Mouse (Mus musculus): ENCODE data around the gene Tmem230. TPM values are rescaled to one million over a fixed set of nuclear protein-coding genes. Genes with fewer than 3 reads are reported as not detected.

The Tmem230 gene
- polyA plus RNA-seq, 1 experiment = 81.9 TPM

DNA sequence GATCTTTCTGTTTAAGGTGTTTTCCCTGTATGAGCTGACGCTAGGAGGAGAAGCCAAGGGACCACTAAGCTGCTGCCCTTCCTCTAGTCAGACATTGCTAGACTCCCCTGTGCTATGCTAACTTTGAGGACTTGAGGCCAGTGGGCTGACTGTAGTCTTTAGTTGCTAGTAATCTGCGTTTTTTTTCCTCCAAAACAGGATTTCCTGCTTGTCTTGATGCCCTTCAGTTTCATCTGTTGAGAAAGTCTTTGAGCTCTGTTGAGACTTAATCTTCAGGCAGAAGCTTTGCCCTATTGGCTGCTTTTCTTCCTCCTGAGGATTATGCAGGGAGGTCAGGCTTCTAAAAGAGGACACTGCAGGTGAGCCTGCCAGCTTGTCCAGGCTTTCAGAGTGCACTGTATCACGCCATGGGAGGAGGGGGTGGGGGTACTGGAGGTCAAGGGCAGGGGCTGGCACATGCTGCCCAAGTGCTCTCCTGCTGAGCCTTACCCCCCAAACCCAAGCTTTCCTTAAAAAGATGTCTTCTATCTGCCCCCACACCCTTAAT, 31.8 kb upstream of the Tmem230 start:
- TF ChIP-seq CTCF (IDR thresholded peaks at IDR 0.05; ENCODE audit: borderline replicate concordance, insufficient read depth, low read depth, low read length) (no peak), POLR2A (IDR thresholded peaks at IDR 0.05; ENCODE audit: borderline replicate concordance, insufficient read depth, low read length) (no peak)
- Histone ChIP-seq H3K27ac (ENCODE audit: insufficient read depth, low read length) (no peak overlapping the region), H3K27me3 (ENCODE audit: control insufficient read depth, insufficient read depth, low read length) (no peaks in the 10 kb centered on the region), H3K4me3 (replicated peaks; ENCODE audit: insufficient read depth, low read depth, low read length) (no peak overlapping the region), H3K4me1 (ENCODE audit: control insufficient read depth, insufficient read depth, low read length) (peaks cover 20% of the 10 kb centered on the region)
- 54% methylated on average over 3 of the region's 3 CpGs for WGBS
- DNase-seq = no peak

DNA sequence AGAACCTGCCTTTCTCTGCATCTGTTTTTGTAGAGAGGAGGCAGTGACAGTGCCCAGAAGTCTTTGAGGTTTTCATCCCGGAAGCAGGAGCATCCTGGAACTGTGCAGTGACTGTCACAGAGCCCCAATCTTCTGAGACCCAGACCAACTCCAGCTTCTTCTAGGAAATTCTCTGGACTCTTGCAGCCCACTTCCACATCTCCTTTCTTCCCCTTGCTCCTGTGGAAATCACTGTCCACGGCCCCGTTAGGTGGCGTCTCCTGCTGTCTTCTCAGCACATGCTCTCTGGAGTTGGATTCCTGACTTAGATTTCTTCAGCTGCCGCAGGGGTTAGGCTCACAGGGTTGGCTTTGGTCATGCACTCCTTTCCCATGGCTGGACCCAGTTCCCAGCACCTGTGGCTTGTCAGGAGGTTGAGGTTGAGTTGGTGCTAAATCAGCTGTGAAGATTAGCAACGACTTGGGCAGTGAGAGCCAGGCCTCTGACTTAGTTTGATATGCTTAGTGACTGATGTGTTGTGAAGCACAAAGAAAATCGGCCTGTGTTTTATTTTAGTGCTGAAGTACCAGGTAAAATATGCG, 30.8 kb upstream of the Tmem230 start:
- Histone ChIP-seq H3K4me1 (ENCODE audit: control insufficient read depth, insufficient read depth, low read length) (peaks cover 20% of the 10 kb centered on the region), H3K27me3 (ENCODE audit: control insufficient read depth, insufficient read depth, low read length) (no peaks in the 10 kb centered on the region), H3K27ac (ENCODE audit: insufficient read depth, low read length) (no peak overlapping the region), H3K4me3 (replicated peaks; ENCODE audit: insufficient read depth, low read depth, low read length) (no peak overlapping the region)
- DNase-seq = no peak
- WGBS = 33% methylated on average over 8 of the region's 8 CpGs
- TF ChIP-seq POLR2A (IDR thresholded peaks at IDR 0.05; ENCODE audit: borderline replicate concordance, insufficient read depth, low read length) (no peak), CTCF (IDR thresholded peaks at IDR 0.05; ENCODE audit: borderline replicate concordance, insufficient read depth, low read depth, low read length) (no peak)

DNA sequence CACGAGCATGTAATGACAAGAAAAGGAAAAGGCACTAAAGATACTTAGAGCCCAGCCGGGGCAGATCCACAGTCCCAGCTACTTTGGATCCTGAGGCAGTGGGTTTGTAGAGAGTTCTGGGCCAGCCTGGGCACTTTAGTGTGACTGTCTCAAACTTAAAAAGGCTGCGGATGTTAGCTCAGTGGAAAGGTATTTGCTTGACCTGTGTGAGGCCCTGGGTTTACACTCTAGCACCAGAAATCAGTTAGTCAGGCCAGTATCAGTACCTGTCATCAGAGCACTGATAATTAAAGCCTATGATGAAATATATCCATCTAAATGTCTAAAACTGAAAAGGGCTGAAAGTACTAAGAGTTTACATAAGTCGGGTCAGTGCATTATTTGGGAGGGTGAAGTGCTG, 28.6 kb upstream of the Tmem230 start:
- DNase-seq = no peak
- Histone ChIP-seq H3K4me3 (replicated peaks; ENCODE audit: insufficient read depth, low read depth, low read length) (no peak overlapping the region), H3K4me1 (ENCODE audit: control insufficient read depth, insufficient read depth, low read length) (peaks cover 23% of the 10 kb centered on the region), H3K27ac (ENCODE audit: insufficient read depth, low read length) (no peak overlapping the region), H3K27me3 (ENCODE audit: control insufficient read depth, insufficient read depth, low read length) (no peaks in the 10 kb centered on the region)
- TF ChIP-seq CTCF (IDR thresholded peaks at IDR 0.05; ENCODE audit: borderline replicate concordance, insufficient read depth, low read depth, low read length) = no peak
- TF ChIP-seq POLR2A (IDR thresholded peaks at IDR 0.05; ENCODE audit: borderline replicate concordance, insufficient read depth, low read length) = no peak
- WGBS = 81% methylated on average over 4 of the region's 4 CpGs

DNA sequence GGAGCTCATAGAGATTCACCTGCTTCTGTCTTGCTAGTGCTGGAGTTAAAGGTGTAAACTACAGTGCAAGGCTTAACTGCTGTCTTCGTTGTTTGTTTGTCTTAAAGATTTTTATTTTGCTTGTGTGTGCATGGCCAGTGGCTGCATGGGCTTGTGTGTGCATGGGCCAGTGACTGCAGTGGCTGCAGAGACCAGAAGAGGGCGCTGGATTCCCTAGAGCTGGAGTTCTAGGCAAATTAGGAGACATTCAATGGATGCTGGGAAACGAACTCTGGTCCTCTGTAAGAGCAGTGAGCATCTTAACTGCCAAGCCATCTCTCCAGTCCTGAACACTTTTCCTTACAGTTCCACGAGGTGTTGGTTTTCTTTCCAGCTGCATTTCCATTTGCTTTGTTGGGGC, 27.9 kb upstream of the Tmem230 start:
- 79% methylated on average over 4 of the region's 4 CpGs for WGBS
- TF ChIP-seq POLR2A (IDR thresholded peaks at IDR 0.05; ENCODE audit: borderline replicate concordance, insufficient read depth, low read length) (no peak), CTCF (IDR thresholded peaks at IDR 0.05; ENCODE audit: borderline replicate concordance, insufficient read depth, low read depth, low read length) (peak; percentile 28; the same call in 1 of the 2 replicates)
- no peak for DNase-seq
- Histone ChIP-seq H3K27me3 (ENCODE audit: control insufficient read depth, insufficient read depth, low read length) (no peaks in the 10 kb centered on the region), H3K4me1 (ENCODE audit: control insufficient read depth, insufficient read depth, low read length) (peaks cover 25% of the 10 kb centered on the region), H3K4me3 (replicated peaks; ENCODE audit: insufficient read depth, low read depth, low read length) (no peak overlapping the region), H3K27ac (ENCODE audit: insufficient read depth, low read length) (no peak overlapping the region)

DNA sequence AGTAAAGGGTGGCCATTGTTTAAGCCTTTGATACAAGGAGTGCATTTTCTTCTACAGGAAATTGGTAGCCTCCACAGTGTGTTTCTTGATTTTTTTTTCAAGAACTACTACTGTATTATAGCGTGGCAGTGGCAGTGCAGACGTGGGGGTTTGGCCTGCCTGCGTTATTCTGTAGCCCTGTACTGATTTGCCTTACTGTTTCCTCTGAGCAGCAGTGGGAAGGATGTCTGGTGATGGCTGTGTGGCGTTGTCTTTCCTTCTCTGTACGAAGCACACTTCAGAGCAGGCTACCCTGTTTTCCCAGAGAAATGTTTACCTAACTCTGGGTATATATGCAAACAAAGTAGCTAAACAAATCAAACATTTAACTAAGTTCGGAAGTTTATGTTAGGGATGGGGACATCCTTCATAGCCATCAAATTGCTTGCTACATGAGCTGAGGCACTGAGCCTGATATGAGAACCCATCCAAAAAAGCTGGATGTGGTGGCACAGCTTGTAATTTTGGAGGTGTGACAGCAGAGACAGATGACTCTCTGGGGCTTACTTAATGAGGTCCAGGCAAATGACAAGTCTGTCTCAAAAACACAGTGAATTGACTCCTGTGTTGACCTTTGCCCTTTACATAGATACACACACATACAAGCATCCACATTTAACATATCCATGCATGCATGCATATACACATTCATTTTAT, 25.2 kb upstream of the Tmem230 start:
- Histone ChIP-seq H3K4me3 (replicated peaks; ENCODE audit: insufficient read depth, low read depth, low read length) (no peak overlapping the region), H3K27ac (ENCODE audit: insufficient read depth, low read length) (peak overlapping the region; percentile 57; the same call in 1 of the 2 replicates), H3K27me3 (ENCODE audit: control insufficient read depth, insufficient read depth, low read length) (no peaks in the 10 kb centered on the region), H3K4me1 (ENCODE audit: control insufficient read depth, insufficient read depth, low read length) (peaks cover 22% of the 10 kb centered on the region)
- TF ChIP-seq POLR2A (IDR thresholded peaks at IDR 0.05; ENCODE audit: borderline replicate concordance, insufficient read depth, low read length) = no peak
- TF ChIP-seq CTCF (IDR thresholded peaks at IDR 0.05; ENCODE audit: borderline replicate concordance, insufficient read depth, low read depth, low read length) = no peak
- peak in 1 of 2 experiments; percentile 38 for DNase-seq
- WGBS = 56% methylated on average over 6 of the region's 6 CpGs

DNA sequence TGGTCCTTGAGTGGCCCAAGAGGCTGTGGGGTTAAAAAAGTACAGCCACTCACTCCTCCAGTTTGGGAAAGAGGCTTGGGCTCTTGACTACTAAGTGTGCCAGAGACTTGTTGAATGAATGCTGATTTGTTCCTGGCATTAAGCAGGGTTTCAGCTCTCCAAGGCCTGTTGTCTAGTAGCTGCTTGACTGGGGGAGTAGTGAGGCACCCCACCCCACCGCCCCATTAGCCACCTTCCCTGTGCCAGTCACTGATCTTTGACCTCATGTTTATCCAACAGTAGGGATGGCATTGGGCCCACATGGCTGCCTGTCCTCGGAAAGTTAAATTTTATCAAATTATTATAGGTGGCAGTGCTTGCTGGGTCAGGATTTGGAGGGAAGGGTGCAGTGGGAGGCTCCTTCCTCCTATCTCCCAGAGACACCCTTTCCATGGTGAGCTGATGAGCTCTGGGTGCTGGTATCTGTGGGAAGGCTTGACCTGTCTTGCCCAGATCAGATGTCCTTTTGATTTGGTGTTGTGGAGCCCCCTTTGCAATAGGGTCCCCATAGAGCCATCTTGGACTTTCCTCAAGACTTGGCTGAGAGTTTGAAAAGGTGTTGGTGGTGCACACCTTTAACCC, 22.8 kb upstream of the Tmem230 start:
- TF ChIP-seq CTCF (IDR thresholded peaks at IDR 0.05; ENCODE audit: borderline replicate concordance, insufficient read depth, low read depth, low read length) = no peak
- no peak for TF ChIP-seq POLR2A (IDR thresholded peaks at IDR 0.05; ENCODE audit: borderline replicate concordance, insufficient read depth, low read length)
- peak in 1 of 2 experiments; percentile 8 for DNase-seq
- H3K27ac ChIP-seq (ENCODE audit: insufficient read depth, low read length) = no peak overlapping the region; the same call in 1 of the 2 replicates
- WGBS = 58% methylated on average over 2 of the region's 2 CpGs
- no peak overlapping the region for H3K4me3 ChIP-seq (replicated peaks; ENCODE audit: insufficient read depth, low read depth, low read length)
- H3K4me1 ChIP-seq (ENCODE audit: control insufficient read depth, insufficient read depth, low read length) = peaks cover 22% of the 10 kb centered on the region
- H3K27me3 ChIP-seq (ENCODE audit: control insufficient read depth, insufficient read depth, low read length) = no peaks in the 10 kb centered on the region

DNA sequence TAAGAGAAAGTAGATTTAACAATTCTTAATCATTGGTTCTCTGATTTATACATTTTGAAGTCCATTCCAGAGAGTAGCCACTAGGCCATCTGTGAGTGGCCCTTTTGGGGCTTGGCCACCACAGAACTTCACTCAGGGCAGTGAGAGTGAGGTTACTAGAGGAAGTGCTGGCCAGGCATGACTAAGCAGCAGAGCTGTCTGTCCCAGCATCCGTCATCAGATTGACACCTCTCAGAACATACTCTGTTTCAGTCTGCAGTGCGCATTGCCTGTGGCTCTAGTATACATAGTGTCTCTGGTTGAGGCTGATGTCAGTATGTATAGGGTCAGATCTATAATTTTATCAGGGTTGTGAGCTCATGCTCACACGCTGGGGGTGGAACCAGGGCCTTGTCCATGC, 21.6 kb upstream of the Tmem230 start:
- DNase-seq = no peak
- no peak overlapping the region for H3K4me3 ChIP-seq (replicated peaks; ENCODE audit: insufficient read depth, low read depth, low read length)
- 70% methylated on average over 3 of the region's 3 CpGs for WGBS
- no peak for TF ChIP-seq POLR2A (IDR thresholded peaks at IDR 0.05; ENCODE audit: borderline replicate concordance, insufficient read depth, low read length)
- no peak for TF ChIP-seq CTCF (IDR thresholded peaks at IDR 0.05; ENCODE audit: borderline replicate concordance, insufficient read depth, low read depth, low read length)
- no peak overlapping the region for H3K27ac ChIP-seq (ENCODE audit: insufficient read depth, low read length)
- peaks cover 22% of the 10 kb centered on the region for H3K4me1 ChIP-seq (ENCODE audit: control insufficient read depth, insufficient read depth, low read length)
- H3K27me3 ChIP-seq (ENCODE audit: control insufficient read depth, insufficient read depth, low read length) = no peaks in the 10 kb centered on the region

Measured in cerebellum, adult 2 months (tissue).